Mouse (Mus musculus) MEL (cell line): ENCODE measurements around the gene Cds2.

Experiments
- CTCF ChIP-seq, 3 experiments: IDR thresholded peaks in 2 of 3; conservative IDR thresholded peaks in 1 of 3; 2 replicates each; pipeline ENCODE4 v1.5.1; 2011 to 2012; ENCODE audit warnings: low read length in 3 of 3, low read depth in 2 of 3, mild to moderate bottlenecking in 2 of 3, improper control_type of control experiment in 1 of 3, inconsistent platforms in 1 of 3, mixed read lengths in 1 of 3, moderate library complexity in 1 of 3; ENCODE audit not compliant: control insufficient read depth in 1 of 3, insufficient read depth in 1 of 3, poor library complexity in 1 of 3, severe bottlenecking in 1 of 3
- MXI1 ChIP-seq: IDR thresholded peaks from 2 replicates; pipeline ENCODE4 v1.6.1; 2011; ENCODE audit warnings: mild to moderate bottlenecking, low read depth, low read length, improper control_type of control experiment
- NRF1 ChIP-seq: IDR thresholded peaks from 2 replicates; pipeline ENCODE4 v1.6.1; 2014; ENCODE audit warnings: low read depth, mild to moderate bottlenecking, inconsistent platforms, low read length, improper control_type of control experiment, moderate library complexity; ENCODE audit not compliant: poor library complexity, insufficient read depth, severe bottlenecking
- TCF12 ChIP-seq: IDR thresholded peaks from 2 replicates; pipeline ENCODE4 v1.6.1; 2014; ENCODE audit warnings: low read depth, mild to moderate bottlenecking, inconsistent platforms, low read length, improper control_type of control experiment, moderate library complexity

- TF ChIP-seq CTCF (IDR thresholded peaks at IDR 0.05 in 2 of 3, conservative IDR thresholded peaks at IDR 0.05 in 1 of 3; ENCODE audit: control insufficient read depth in 1 of 3, insufficient read depth in 1 of 3, low read depth in 2 of 3, low read length in 3 of 3, poor library complexity in 1 of 3, severe bottlenecking in 1 of 3): no peak
- TF ChIP-seq TCF12: no peak
- no peak for TF ChIP-seq MXI1
- TF ChIP-seq NRF1: no peak
Observed at GRCm38 (mm10) chr2:132264266-132264710, 1.3 kb downstream of the Cds2 start.
